Mouse (Mus musculus) liver, postnatal 0 days (tissue): ENCODE results near the gene Ocm. TPM values are rescaled to one million over a fixed set of nuclear protein-coding genes. Genes with fewer than 3 reads are reported as not detected.

Experiments
- ATAC-seq: fragments of 200-750 bp; cut with Nextera tagmentation; 2 replicates; pipeline ENCODE4 v1.8.0; 2017; ENCODE audit warnings: mild to moderate bottlenecking, moderate library complexity
- DNase-seq: peaks from one replicate; pipeline ENCODE4 v3.0.0-alpha.2; 2016
- H3K27ac ChIP-seq: fragments of 300-500 bp; sonication (generic); 2 replicates; pipeline ENCODE4 v1.5.1; 2014; ENCODE audit warnings: antibody characterized with exemption, moderate library complexity, mild to moderate bottlenecking, low read depth
- H3K27me3 ChIP-seq: fragments of 300-500 bp; sonication (generic); 2 replicates; pipeline ENCODE4 v1.6.1; 2014; ENCODE audit warnings: low read length, control low read depth, mixed read lengths; ENCODE audit not compliant: insufficient read depth
- H3K36me3 ChIP-seq: fragments of 300-500 bp; sonication (generic); replicated peaks from 2 replicates; pipeline ENCODE4 v1.6.1; 2014; ENCODE audit warnings: mild to moderate bottlenecking, control low read depth, low read length, moderate library complexity, mixed read lengths; ENCODE audit not compliant: insufficient read depth
- H3K4me1 ChIP-seq: fragments of 300-500 bp; sonication (generic); 2 replicates; pipeline ENCODE4 v1.6.1; 2014; ENCODE audit warnings: antibody characterized with exemption, mild to moderate bottlenecking, control low read depth; ENCODE audit not compliant: insufficient read depth
- H3K4me2 ChIP-seq: fragments of 300-500 bp; sonication (generic); 2 replicates; pipeline ENCODE4 v1.6.1; 2014; ENCODE audit warnings: low read depth, mild to moderate bottlenecking, low read length, moderate library complexity, mixed read lengths
- H3K4me3 ChIP-seq: fragments of 300-500 bp; sonication (generic); 2 replicates; pipeline ENCODE4 v1.5.1; 2014; ENCODE audit warnings: low read depth, low read length
- H3K9ac ChIP-seq: fragments of 300-500 bp; sonication (generic); replicated peaks from 2 replicates; pipeline ENCODE4 v1.6.1; 2014; ENCODE audit warnings: mild to moderate bottlenecking, moderate library complexity
- H3K9me3 ChIP-seq: fragments of 300-500 bp; sonication (generic); 2 replicates; pipeline ENCODE4 v1.6.1; 2016; ENCODE audit warnings: mild to moderate bottlenecking, control low read depth, low read length, mixed read lengths
- CTCF ChIP-seq: sonication (generic); IDR thresholded peaks from 2 replicates; pipeline ENCODE4 v1.5.1; 2016; ENCODE audit warnings: antibody characterized with exemption, low read depth
- EP300 ChIP-seq: IDR thresholded peaks from 2 replicates; pipeline ENCODE4 v1.6.1; 2016; ENCODE audit warnings: antibody characterized with exemption, low read depth, mild to moderate bottlenecking
- WGBS: fragments of 180-500 bp; shearing (Covaris S2); extraction: QIAGEN DNeasy Blood & Tissue Kit; methylation state at CpG from one replicate; pipeline ENCODE4 v1.1.7; 2014; ENCODE audit not compliant: insufficient replicate concordance; 5-methylcytosine and 5-hydroxymethylcytosine counted together
- polyA plus RNA-seq: library from polyadenylated mRNA; unstranded; fragments of >200 nt; fragmentation: Nextera tagmentation; extraction: Ambion mirVana; gene quantifications from 2 replicates; pipeline ENCODE4 v1.2.1, GENCODE M21; 2015

Ocm gene
- polyA plus RNA-seq, 1 experiment from 2014 or later, result not detected

- no peak overlapping the region for H3K4me3 ChIP-seq
- no peaks in the 10 kb centered on the region for H3K4me1 ChIP-seq
- H3K27ac ChIP-seq, result no peak overlapping the region
- no peak overlapping the region for H3K4me2 ChIP-seq
- no peaks in the 10 kb centered on the region for H3K36me3 ChIP-seq
- DNase-seq (no peak), ATAC-seq (peak; percentile 50; the same call in 1 of the 2 replicates)
- TF ChIP-seq CTCF (no peak), EP300 (no peak)
- no peak overlapping the region for H3K9ac ChIP-seq
- WGBS, result 55% methylated on average over 9 of the region's 9 CpGs
- no peaks in the 10 kb centered on the region for H3K27me3 ChIP-seq
- H3K9me3 ChIP-seq, result no peaks in the 10 kb centered on the region
Observed at GRCm38 (mm10) chr5:144039156-144039675, 12.7 kb upstream of the Ocm start.

GRCm38 (mm10) chr5:144036952-144037351 is 10.5 kb upstream of the Ocm start:
- 64% methylated on average over 17 of the region's 17 CpGs for WGBS

GRCm38 (mm10) chr5:144034567-144034966 is 8.1 kb upstream of the Ocm start:
- H3K9me3 ChIP-seq, result no peaks in the 10 kb centered on the region
- H3K36me3 ChIP-seq, result no peaks in the 10 kb centered on the region
- H3K27ac ChIP-seq, result no peak overlapping the region
- no peak overlapping the region for H3K4me2 ChIP-seq
- no peaks in the 10 kb centered on the region for H3K27me3 ChIP-seq
- H3K9ac ChIP-seq, result no peak overlapping the region
- DNase-seq, result no peak
- WGBS, result 54% methylated on average over 7 of the region's 7 CpGs
- TF ChIP-seq CTCF, result no peak
- no peak for TF ChIP-seq EP300
- ATAC-seq, result no peak
- no peaks in the 10 kb centered on the region for H3K4me1 ChIP-seq
- no peak overlapping the region for H3K4me3 ChIP-seq

More at GRCm38 (mm10) chr5:144036952-144037351, 10.5 kb upstream of the Ocm start:
- no peak for DNase-seq
- H3K27me3 ChIP-seq, result no peaks in the 10 kb centered on the region
- no peak overlapping the region for H3K4me2 ChIP-seq
- no peak overlapping the region for H3K4me3 ChIP-seq
- no peak overlapping the region for H3K9ac ChIP-seq
- H3K36me3 ChIP-seq, result no peaks in the 10 kb centered on the region
- ATAC-seq, result no peak
- no peaks in the 10 kb centered on the region for H3K4me1 ChIP-seq
- TF ChIP-seq EP300 (no peak), CTCF (no peak)
- no peaks in the 10 kb centered on the region for H3K9me3 ChIP-seq
- no peak overlapping the region for H3K27ac ChIP-seq

GRCm38 (mm10) chr5:144032491-144032890 is 6.0 kb upstream of the Ocm start:
- Histone ChIP-seq H3K9ac (no peak overlapping the region), H3K36me3 (no peaks in the 10 kb centered on the region), H3K4me3 (no peak overlapping the region), H3K4me2 (no peak overlapping the region), H3K27me3 (no peaks in the 10 kb centered on the region), H3K27ac (no peak overlapping the region), H3K4me1 (no peaks in the 10 kb centered on the region), H3K9me3 (no peaks in the 10 kb centered on the region)
- ATAC-seq (no peak), DNase-seq (no peak)
- 67% methylated on average over 7 of the region's 7 CpGs for WGBS
- no peak for TF ChIP-seq EP300

GRCm38 (mm10) chr5:144015845-144016244 is 10.6 kb downstream of the Ocm start:
- ATAC-seq (no peak), DNase-seq (no peak)
- H3K27me3 ChIP-seq, result no peaks in the 10 kb centered on the region
- H3K4me1 ChIP-seq, result peaks cover 11% of the 10 kb centered on the region
- no peak overlapping the region for H3K4me2 ChIP-seq
- H3K36me3 ChIP-seq, result peaks cover 15% of the 10 kb centered on the region
- WGBS, result 74% methylated on average over 9 of the region's 9 CpGs
- TF ChIP-seq CTCF, result no peak
- TF ChIP-seq EP300, result no peak
- no peak overlapping the region for H3K27ac ChIP-seq
- no peak overlapping the region for H3K9ac ChIP-seq
- no peak overlapping the region for H3K4me3 ChIP-seq
- no peaks in the 10 kb centered on the region for H3K9me3 ChIP-seq

GRCm38 (mm10) chr5:144015312-144015650 is 11.2 kb downstream of the Ocm start:
- no peak for ATAC-seq
- Histone ChIP-seq H3K36me3 (peaks cover 21% of the 10 kb centered on the region), H3K4me1 (peaks cover 11% of the 10 kb centered on the region), H3K4me2 (peak overlapping the region; percentile 67), H3K4me3 (peak overlapping the region; percentile 95), H3K27ac (peak overlapping the region; percentile 96; the same call in 1 of the 2 replicates), H3K9ac (no peak overlapping the region), H3K9me3 (no peaks in the 10 kb centered on the region), H3K27me3 (no peaks in the 10 kb centered on the region)
- TF ChIP-seq CTCF (no peak), EP300 (no peak)
- 63% methylated on average over 3 of the region's 3 CpGs for WGBS
- DNase-seq, result no peak
